Mouse (Mus musculus) neutrophil, adult 5-6 weeks (primary cell): ENCODE measurements at regions not wholly inside any gene's neighbourhood (a gene's known extent, or its start where the extent isn't known, plus 50 kb on each side); places are given as distances from the start of the nearest gene placed in this dataset.

Source experiments
- ATAC-seq: fragments of 151-379, 151-347 bp; 2 replicates; pipeline ENCODE4 v1.8.0; 2017; ENCODE audit warnings: mild to moderate bottlenecking, moderate TSS enrichment; ENCODE audit not compliant: insufficient number of reproducible peaks, poor library complexity, low FRiP score, severe bottlenecking; ENCODE audit errors: extremely low read depth

DNA sequence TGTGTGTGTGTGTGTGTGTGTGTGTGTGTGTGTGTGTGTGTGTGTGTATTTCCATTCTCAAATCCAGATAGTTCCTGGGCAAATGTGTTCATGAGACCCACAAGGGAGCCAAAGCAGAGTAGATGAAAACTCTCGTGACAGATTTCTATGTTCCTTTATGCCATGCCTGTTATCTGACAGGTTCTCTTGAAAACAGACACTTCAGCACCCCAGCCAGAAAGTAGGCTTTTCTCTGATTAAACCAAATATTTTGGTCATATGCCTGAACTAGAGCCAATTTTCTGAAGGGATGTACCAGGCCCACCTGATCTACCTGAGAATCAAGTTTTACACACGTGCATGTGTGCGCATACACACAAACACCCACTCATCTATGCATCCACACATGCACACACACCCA is 95.5 kb downstream of the Psat1 start:
- ATAC-seq = no peak

DNA sequence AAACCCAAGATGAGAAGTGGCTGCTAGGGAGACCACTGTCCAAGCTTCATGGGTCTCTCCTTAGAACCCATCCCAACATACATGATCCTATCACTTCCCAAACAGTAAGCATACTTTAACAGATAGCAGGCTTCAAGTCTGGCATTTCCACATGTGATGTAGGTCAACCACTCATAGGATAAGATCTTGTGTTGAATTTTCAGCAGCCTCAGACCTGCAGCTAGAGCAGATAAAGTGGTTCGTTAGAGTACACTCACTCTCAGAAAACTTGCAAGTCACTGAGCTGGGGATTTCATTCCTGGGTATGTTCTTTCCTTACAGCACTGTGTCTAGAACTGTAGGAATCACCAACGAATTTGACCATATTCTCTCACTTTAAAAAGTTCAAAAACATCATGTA is 96.4 kb downstream of the Psat1 start:
- no peak for ATAC-seq

DNA sequence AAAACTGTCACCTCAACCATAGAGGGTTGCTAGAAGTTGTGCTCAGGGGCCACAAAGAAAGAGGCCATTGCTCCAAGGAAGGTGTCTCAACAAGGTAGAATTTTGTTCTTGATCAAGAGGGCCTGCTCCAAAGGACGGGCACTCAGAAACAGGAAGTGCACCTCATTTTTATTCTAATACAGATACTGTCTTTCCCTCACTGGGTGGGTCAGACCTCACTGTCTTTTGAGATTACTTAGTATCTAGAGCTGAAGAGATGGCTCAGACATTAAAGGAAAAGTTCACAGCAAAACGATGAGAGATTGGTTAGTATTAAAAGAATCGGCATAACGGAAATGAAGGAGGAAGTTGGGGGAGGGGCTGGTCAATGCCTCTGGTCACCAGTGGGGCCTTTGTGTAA is 97.9 kb downstream of the Psat1 start:
- no peak for ATAC-seq

- no peak for ATAC-seq
Observed at GRCm38 (mm10) chr19:15838327-15838726, 108.8 kb downstream of the Psat1 start.

DNA sequence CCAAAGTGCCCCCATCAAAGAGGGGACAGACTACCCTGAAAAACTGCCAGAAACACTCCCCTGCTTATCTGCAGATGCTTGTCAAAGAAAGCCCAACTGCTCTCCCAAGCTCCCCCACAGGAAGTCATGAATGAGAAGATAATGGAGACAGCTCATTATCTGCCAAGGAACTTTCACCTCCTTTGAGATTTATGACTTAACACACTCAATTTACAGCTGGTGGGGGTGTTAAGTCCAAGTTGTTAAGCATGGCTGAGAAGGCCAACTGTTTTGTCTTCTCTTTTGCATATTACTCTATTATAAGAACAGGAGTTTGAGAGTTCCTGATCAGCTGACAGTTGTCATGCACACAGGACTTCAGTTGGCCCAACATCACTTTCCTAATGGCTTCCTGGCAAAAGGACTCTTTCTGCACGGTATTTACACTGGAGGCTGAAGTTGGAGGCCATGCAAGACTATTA is 109.4 kb downstream of the Psat1 start:
- ATAC-seq = peak; percentile 59

GRCm38 (mm10) chr19:15836956-15837714 is 110.0 kb downstream of the Psat1 start:
- ATAC-seq = peak; percentile 35; the same call in 1 of the 2 replicates

- no peak for ATAC-seq
Observed at GRCm38 (mm10) chr19:15836201-15836955, 110.8 kb downstream of the Psat1 start.

DNA sequence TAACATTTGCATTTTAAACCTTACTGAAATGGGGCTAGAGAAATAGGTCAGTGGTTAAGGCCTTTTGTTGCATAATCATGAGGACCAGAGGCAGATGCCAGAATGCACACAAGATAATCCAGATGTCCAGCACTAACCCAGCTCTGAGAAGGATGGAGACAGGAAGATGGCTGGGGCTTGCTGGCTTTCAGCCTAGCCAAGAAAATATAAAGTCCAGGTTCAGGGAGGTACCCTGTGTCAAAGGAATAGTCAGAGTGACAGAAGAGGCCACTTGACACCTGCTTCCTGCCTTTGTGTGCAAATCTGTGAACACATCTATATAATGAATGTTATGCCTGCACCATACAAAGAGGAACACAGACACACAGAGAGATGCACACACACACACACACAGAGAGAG is 116.8 kb downstream of the Psat1 start:
- ATAC-seq = peak; percentile 24; the same call in 1 of the 2 replicates

DNA sequence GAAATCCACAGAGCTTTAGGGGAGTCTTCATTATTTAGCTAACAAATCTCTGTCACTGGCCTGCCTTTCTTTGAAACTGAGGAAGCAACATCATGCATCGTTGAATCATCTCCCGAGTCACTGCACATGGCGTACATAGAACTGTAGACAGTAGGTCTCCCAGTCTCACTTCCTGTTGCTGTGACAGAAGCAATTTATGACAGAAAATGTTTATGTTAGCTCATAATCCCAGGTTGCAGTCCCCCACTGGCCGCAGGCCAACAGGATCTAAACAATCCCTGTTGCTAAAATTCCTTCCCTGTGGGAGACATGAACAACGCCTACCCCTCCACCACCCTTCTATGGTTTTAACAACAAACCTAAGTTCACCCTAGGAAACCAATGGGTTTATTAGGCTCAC is 118.0 kb downstream of the Psat1 start:
- ATAC-seq = peak; percentile 96

- ATAC-seq = no peak
Observed at GRCm38 (mm10) chr19:15827990-15828705, 119.0 kb downstream of the Psat1 start.

GRCm38 (mm10) chr19:15827120-15827989 is 119.8 kb downstream of the Psat1 start:
- ATAC-seq = no peak

GRCm38 (mm10) chr19:15823688-15824371 is 123.3 kb downstream of the Psat1 start:
- peak; percentile 69 for ATAC-seq

- no peak for ATAC-seq
Observed at GRCm38 (mm10) chr19:15820020-15820419, 127.1 kb downstream of the Psat1 start.

- no peak for ATAC-seq
Observed at GRCm38 (mm10) chr19:15815166-15815565, 132.0 kb downstream of the Psat1 start.

GRCm38 (mm10) chr19:15809008-15809407 is 138.1 kb downstream of the Psat1 start:
- no peak for ATAC-seq

- no peak for ATAC-seq
Observed at GRCm38 (mm10) chr19:15807681-15808080, 139.5 kb downstream of the Psat1 start.

DNA sequence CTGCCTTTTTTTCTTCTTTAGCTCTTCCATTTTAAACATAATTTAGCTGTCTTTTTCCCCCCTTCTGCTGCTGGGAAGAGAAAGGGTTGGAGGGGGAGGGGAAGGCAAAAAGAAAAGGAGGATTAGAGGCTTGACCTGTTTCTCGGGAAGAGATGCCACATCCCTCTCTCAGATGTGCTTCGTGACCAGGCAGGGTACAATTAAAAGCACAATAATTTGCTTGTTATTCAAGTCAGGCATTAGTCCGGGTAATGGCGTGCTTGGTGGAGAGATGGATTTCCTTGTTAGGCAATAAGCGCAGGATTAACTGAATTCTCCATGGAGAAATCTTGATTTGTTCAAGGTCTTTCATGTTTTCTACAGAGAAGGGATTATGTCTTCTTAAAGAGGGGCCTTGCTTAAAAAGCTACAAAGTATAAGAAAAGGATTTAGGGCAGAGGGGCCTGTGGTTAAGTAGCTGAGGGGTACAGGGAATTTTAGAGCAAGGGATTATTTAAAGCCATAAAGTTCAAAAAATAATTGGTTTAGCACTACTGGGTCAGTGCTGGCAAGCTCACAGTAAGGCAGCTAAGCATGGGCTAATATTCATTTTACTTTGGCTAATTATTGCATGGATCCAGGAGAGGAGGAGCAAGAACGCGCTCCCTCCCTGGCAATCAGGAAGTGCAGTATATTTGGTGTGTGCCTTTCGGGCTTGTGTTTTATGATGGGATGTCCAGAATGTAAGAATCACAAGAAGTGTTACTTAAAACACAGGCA is 143.8 kb downstream of the Psat1 start:
- no peak for ATAC-seq

GRCm38 (mm10) chr19:15802641-15803040 is 144.5 kb downstream of the Psat1 start:
- no peak for ATAC-seq
